Mouse (Mus musculus): ENCODE results near the gene Pacsin2.

- no peak for TF ChIP-seq EP300 (IDR thresholded peaks at IDR 0.05; ENCODE audit: insufficient read depth, low read depth, low read length)
- no peak for TF ChIP-seq POLR2A (IDR thresholded peaks at IDR 0.05; ENCODE audit: insufficient read depth, low read length)
Observed at GRCm38 (mm10) chr15:83403016-83403415, 61.4 kb downstream of the Pacsin2 start.
